Mouse (Mus musculus): ENCODE measurements at regions not wholly inside any gene's neighbourhood (a gene's known extent, or its start where the extent isn't known, plus 50 kb on each side); places are given as distances from the start of the nearest gene placed in this dataset.

DNA sequence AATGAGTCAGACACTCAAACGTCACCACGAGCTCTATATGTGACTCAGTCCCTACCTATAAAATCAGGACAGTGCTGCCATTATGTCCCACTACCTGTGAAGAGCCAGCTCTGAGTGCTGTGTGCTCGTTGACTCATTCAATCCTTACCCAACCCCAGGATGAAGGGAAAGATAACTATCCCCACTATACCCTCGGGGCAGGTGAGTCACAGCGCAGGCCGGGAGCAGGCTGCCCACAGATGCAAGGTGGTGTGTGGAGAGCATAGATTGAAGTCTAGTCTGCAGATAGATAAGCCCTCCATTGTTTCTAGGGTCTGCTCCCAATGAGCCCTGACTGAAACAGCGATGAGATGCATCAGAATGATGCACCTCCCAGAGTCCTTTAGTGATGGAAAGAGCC, 723.9 kb upstream of the 3110018I06Rik start:
- TF ChIP-seq CTCF (IDR thresholded peaks at IDR 0.05; ENCODE audit: low read depth) (no peak), EP300 (IDR thresholded peaks at IDR 0.05; ENCODE audit: low read depth) (no peak)

Data from liver, postnatal 0 days (tissue).